Mouse (Mus musculus) limb, embryonic 11.5 days (tissue): Measurements from ENCODE around the gene Pou4f2. TPM values are rescaled to one million over a fixed set of nuclear protein-coding genes. Genes with fewer than 3 reads are reported as not detected.

ENCODE experiments used
- polyA plus RNA-seq: library from polyadenylated mRNA; unstranded; fragments of >200 nt; fragmentation: Nextera tagmentation; extraction: Ambion mirVana; gene quantifications from 2 replicates; pipeline ENCODE4 v1.2.1, GENCODE M21; 2014

Gene Pou4f2
- polyA plus RNA-seq, 1 experiment from 2014 or later: not detected

Other genes starting within 250 kb of the Pou4f2 start
- not detected in 2 replicates for gene Ttc29, start 223.3 kb downstream of the Pou4f2 start, polyA plus RNA-seq
- 429 and 438 TPM in 2 replicates for gene Rbmxl1, start 72.3 kb upstream of the Pou4f2 start, polyA plus RNA-seq
- gene Slc10a7, start 72.7 kb upstream of the Pou4f2 start, polyA plus RNA-seq: 10.0 and 10.3 TPM in 2 replicates